Mouse (Mus musculus) adrenal gland, adult 18-20 months (tissue): ENCODE results near the gene Ankrd33b. TPM values are rescaled to one million over a fixed set of nuclear protein-coding genes. Genes with fewer than 3 reads are reported as not detected.

Experiments used
- DNase-seq, 2 experiments: peaks; one replicate each; pipeline ENCODE4 v3.0.0; 2021 to 2022; ENCODE audit warnings: low spot score in 2 of 2
- total RNA-seq, 2 experiments: library from RNA; stranded (reverse); gene quantifications; 1 replicate in 1 of 2; 2 replicates in 1 of 2; pipeline ENCODE4 v1.2.3; 2021

Ankrd33b gene
- total RNA-seq, 2 experiments from 2014 or later, result 1.3 to 4.4 TPM

- no peak for DNase-seq
Measured at GRCm38 (mm10) chr15:31368556-31368955, 1.0 kb upstream of the Ankrd33b start.

GRCm38 (mm10) chr15:31366596-31367480, 688 bp downstream of the Ankrd33b start:
- peak in 1 of 2 experiments; percentile 22 for DNase-seq

- no peak for DNase-seq
Measured at GRCm38 (mm10) chr15:31365720-31366591, 1.6 kb downstream of the Ankrd33b start.

- no peak for DNase-seq
Measured at GRCm38 (mm10) chr15:31365041-31365719, 2.3 kb downstream of the Ankrd33b start.

GRCm38 (mm10) chr15:31364396-31364795, 3.1 kb downstream of the Ankrd33b start:
- no peak for DNase-seq

- no peak for DNase-seq
Measured at GRCm38 (mm10) chr15:31363981-31364361, 3.6 kb downstream of the Ankrd33b start.

- no peak for DNase-seq
Measured at GRCm38 (mm10) chr15:31363241-31363980, 4.1 kb downstream of the Ankrd33b start.

GRCm38 (mm10) chr15:31361259-31361853, 6.2 kb downstream of the Ankrd33b start:
- DNase-seq, result no peak

- no peak for DNase-seq
Measured at GRCm38 (mm10) chr15:31360593-31360992, 6.9 kb downstream of the Ankrd33b start.

- no peak for DNase-seq
Measured at GRCm38 (mm10) chr15:31359805-31360204, 7.7 kb downstream of the Ankrd33b start.

- DNase-seq, result no peak
Measured at GRCm38 (mm10) chr15:31352494-31353279, 14.8 kb downstream of the Ankrd33b start.

- DNase-seq, result no peak
Measured at GRCm38 (mm10) chr15:31349810-31350341, 17.6 kb downstream of the Ankrd33b start.

GRCm38 (mm10) chr15:31349046-31349445, 18.5 kb downstream of the Ankrd33b start:
- DNase-seq, result no peak

- no peak for DNase-seq
Measured at GRCm38 (mm10) chr15:31348241-31348640, 19.3 kb downstream of the Ankrd33b start.

GRCm38 (mm10) chr15:31346508-31346907, 21.0 kb downstream of the Ankrd33b start:
- no peak for DNase-seq

- no peak for DNase-seq
Measured at GRCm38 (mm10) chr15:31345366-31345765, 22.2 kb downstream of the Ankrd33b start.

- DNase-seq, result no peak
Measured at GRCm38 (mm10) chr15:31344811-31345211, 22.7 kb downstream of the Ankrd33b start.

GRCm38 (mm10) chr15:31343602-31344001, 23.9 kb downstream of the Ankrd33b start:
- no peak for DNase-seq

- DNase-seq, result no peak
Measured at GRCm38 (mm10) chr15:31342496-31342901, 25.0 kb downstream of the Ankrd33b start.
